Mouse (Mus musculus) macrophage (primary cell): ENCODE data around the gene Gpld1. TPM values are rescaled to one million over a fixed set of nuclear protein-coding genes. Genes with fewer than 3 reads are reported as not detected.

Source experiments
- H3K27ac ChIP-seq: fragments of 350-480 bp; formaldehyde crosslinking; 2 replicates; pipeline ENCODE4 v1.9.0; 2021
- H3K36me3 ChIP-seq: fragments of 350-480 bp; formaldehyde crosslinking; 2 replicates; pipeline ENCODE4 v1.9.0; 2021; ENCODE audit errors: inconsistent target
- H3K4me3 ChIP-seq: fragments of 350-480 bp; formaldehyde crosslinking; 2 replicates; pipeline ENCODE4 v1.9.0; 2021; ENCODE audit errors: inconsistent target
- H3K79me2 ChIP-seq: fragments of 350-480 bp; formaldehyde crosslinking; 2 replicates; pipeline ENCODE4 v1.9.0; 2021; ENCODE audit errors: inconsistent target
- WGBS: methylation state at CpG from one replicate; pipeline ENCODE4 v1.1.7; 2026; ENCODE audit warnings: inconsistent platforms; ENCODE audit not compliant: missing documents; 5-methylcytosine and 5-hydroxymethylcytosine counted together
- polyA plus RNA-seq: library from polyadenylated mRNA; stranded (reverse); fragments of 250-400 nt; gene quantifications from 3 replicates; pipeline ENCODE4 v1.2.4, GENCODE M21; 2018; ENCODE audit warnings: inconsistent platforms

Gpld1 gene
- polyA plus RNA-seq, 1 experiment from 2014 or later = 0.20 TPM

- Histone ChIP-seq H3K36me3 (0 out of 2 replicates have a peak, but pooled peaks cover 5% of the 10 kb centered on the region), H3K4me3 (peak overlapping the region; percentile 33), H3K79me2 (peaks cover 23% of the 10 kb centered on the region), H3K27ac (peak overlapping the region; percentile 43)
- 47% methylated on average over 4 of the region's 4 CpGs for WGBS
Observed at GRCm38 (mm10) chr13:25020540-25020892, 77.6 kb downstream of the Gpld1 start.

GRCm38 (mm10) chr13:25022386-25022785, 79.4 kb downstream of the Gpld1 start:
- peaks cover 23% of the 10 kb centered on the region for H3K79me2 ChIP-seq
- no peak overlapping the region for H3K27ac ChIP-seq
- 90% methylated on average over 4 of the region's 4 CpGs for WGBS
- 0 out of 2 replicates have a peak, but pooled peaks cover 5% of the 10 kb centered on the region for H3K36me3 ChIP-seq
- no peak overlapping the region for H3K4me3 ChIP-seq

- Histone ChIP-seq H3K79me2 (peaks cover 16% of the 10 kb centered on the region), H3K27ac (no peak overlapping the region), H3K36me3 (0 out of 2 replicates have a peak, but pooled peaks cover under 1% of the 10 kb centered on the region), H3K4me3 (no peak overlapping the region)
- 91% methylated on average over 3 of the region's 3 CpGs for WGBS
Observed at GRCm38 (mm10) chr13:25023129-25023528, 80.2 kb downstream of the Gpld1 start.

GRCm38 (mm10) chr13:25024655-25025054, 81.7 kb downstream of the Gpld1 start:
- no peaks in the 10 kb centered on the region for H3K36me3 ChIP-seq
- no peak overlapping the region for H3K27ac ChIP-seq
- 42% methylated on average over 2 of the region's 2 CpGs for WGBS
- H3K79me2 ChIP-seq = peaks cover 1% of the 10 kb centered on the region
- H3K4me3 ChIP-seq = no peak overlapping the region

GRCm38 (mm10) chr13:25026409-25027113, 83.6 kb downstream of the Gpld1 start:
- Histone ChIP-seq H3K79me2 (no peaks in the 10 kb centered on the region), H3K4me3 (no peak overlapping the region), H3K36me3 (no peaks in the 10 kb centered on the region), H3K27ac (no peak overlapping the region)
- WGBS = 96% methylated on average over 6 of the region's 6 CpGs

GRCm38 (mm10) chr13:25027114-25027425, 84.1 kb downstream of the Gpld1 start:
- no peaks in the 10 kb centered on the region for H3K36me3 ChIP-seq

GRCm38 (mm10) chr13:25039488-25039887, 96.5 kb downstream of the Gpld1 start:
- no peak overlapping the region for H3K27ac ChIP-seq
- WGBS = 85% methylated on average over 2 of the region's 2 CpGs
- no peaks in the 10 kb centered on the region for H3K79me2 ChIP-seq
- no peaks in the 10 kb centered on the region for H3K36me3 ChIP-seq
- no peak overlapping the region for H3K4me3 ChIP-seq

More at GRCm38 (mm10) chr13:25027114-25027425, 84.1 kb downstream of the Gpld1 start:
- H3K27ac ChIP-seq = no peak overlapping the region
- no peak overlapping the region for H3K4me3 ChIP-seq
- no peaks in the 10 kb centered on the region for H3K79me2 ChIP-seq
- WGBS = 84% methylated on average over 3 of the region's 3 CpGs

Other genes starting within 250 kb of the Gpld1 start
- not detected in 3 replicates for gene Armh2, start 201.9 kb upstream of the Gpld1 start, polyA plus RNA-seq
- 31.4 to 90.9 TPM (median 48.0 TPM) in 3 replicates for gene Gmnn, start 181.2 kb upstream of the Gpld1 start, polyA plus RNA-seq
- gene BC005537, start 141.5 kb upstream of the Gpld1 start, polyA plus RNA-seq = 285 to 668 TPM (median 308 TPM) in 3 replicates
- gene Acot13, start 111.6 kb upstream of the Gpld1 start, polyA plus RNA-seq = 55.9 to 94.5 TPM (median 88.0 TPM) in 3 replicates
- 15.5 to 19.5 TPM (median 17.7 TPM) in 3 replicates for gene Tdp2, start 111.5 kb upstream of the Gpld1 start, polyA plus RNA-seq
- gene D130043K22Rik, start 98.0 kb upstream of the Gpld1 start, polyA plus RNA-seq = not detected in 3 replicates
- 0.52 to 0.66 TPM (median 0.62 TPM) in 3 replicates for gene Aldh5a1, start 5.5 kb upstream of the Gpld1 start, polyA plus RNA-seq
- 13.4 to 13.7 TPM (median 13.6 TPM) in 3 replicates for gene Mrs2, start 77.2 kb downstream of the Gpld1 start, polyA plus RNA-seq
- gene Dcdc2a, start 112.9 kb downstream of the Gpld1 start, polyA plus RNA-seq = not detected in 3 replicates